Mouse (Mus musculus): ENCODE measurements at regions not wholly inside any gene's neighbourhood (a gene's known extent, or its start where the extent isn't known, plus 50 kb on each side); places are given as distances from the start of the nearest gene placed in this dataset.

DNA sequence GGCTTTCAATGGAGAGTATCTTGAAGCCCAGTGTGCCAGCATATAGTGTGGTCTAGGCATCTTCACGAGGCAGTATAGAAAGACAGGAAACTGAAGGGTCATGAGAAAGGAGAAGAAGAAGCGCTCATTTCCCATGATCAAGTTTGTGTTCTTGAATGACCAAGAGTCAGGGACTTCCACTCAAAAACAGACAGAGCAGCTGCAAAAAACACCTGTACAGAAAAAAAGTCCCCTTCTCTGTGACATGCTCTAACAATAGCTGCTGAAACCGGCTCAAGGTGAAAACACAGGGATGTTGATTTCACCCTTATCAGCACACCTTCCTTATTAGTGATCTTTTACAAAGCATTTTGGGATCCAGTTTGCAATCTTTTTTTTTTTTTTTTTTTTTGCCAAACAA lies 90.6 kb upstream of the Fam98a start:
- H3K9me3 ChIP-seq (ENCODE audit: control insufficient read depth, insufficient read depth, low read depth, low read length) = no peaks in the 10 kb centered on the region
- no peaks in the 10 kb centered on the region for H3K4me1 ChIP-seq (ENCODE audit: control insufficient read depth in 2 of 2, insufficient read depth in 2 of 2, low read length in 2 of 2, poor library complexity in 1 of 2)
- H3K9ac ChIP-seq (ENCODE audit: insufficient read depth, low read depth, low read length, poor library complexity, severe bottlenecking) = no peak overlapping the region
- in situ Hi-C loops (cut with MboI; ENCODE audit: low sequenced_read_pairs in 2 of 2, unreplicated experiment in 2 of 2) = no loop called here
- DNase-seq (ENCODE audit: low read depth, low spot score) = no peak
- H3K4me3 ChIP-seq (ENCODE audit: insufficient read depth in 1 of 2, low read depth in 1 of 2, low read length in 2 of 2, poor library complexity in 1 of 2, severe bottlenecking in 1 of 2) = no peak overlapping the region
- no peak overlapping the region for H3K27ac ChIP-seq (ENCODE audit: insufficient read depth, low read depth, low read length, poor library complexity, severe bottlenecking)
- no peak for TF ChIP-seq MAFK (IDR thresholded peaks at IDR 0.05; ENCODE audit: insufficient read depth, low read depth, low read length)
- TF ChIP-seq HCFC1 (IDR thresholded peaks at IDR 0.05; ENCODE audit: borderline replicate concordance, insufficient read depth, low read length) = no peak
- TF ChIP-seq ZC3H11A (IDR thresholded peaks at IDR 0.05; ENCODE audit: borderline replicate concordance, low read depth, low read length) = no peak
- TF ChIP-seq CHD2 (IDR thresholded peaks at IDR 0.05; ENCODE audit: low read depth, low read length) = no peak
- TF ChIP-seq ZNF384 (IDR thresholded peaks at IDR 0.05; ENCODE audit: low read depth, low read length) = no peak
- no peaks in the 10 kb centered on the region for H3K36me3 ChIP-seq (ENCODE audit: control insufficient read depth, insufficient read depth, low read length, poor library complexity, severe bottlenecking)

- in situ Hi-C loops (cut with MboI; ENCODE audit: low sequenced_read_pairs in 2 of 2, unreplicated experiment in 2 of 2) = no loop called here
- H3K4me1 ChIP-seq (ENCODE audit: control insufficient read depth in 2 of 2, insufficient read depth in 2 of 2, low read length in 2 of 2, poor library complexity in 1 of 2) = no peaks in the 10 kb centered on the region
- H3K4me3 ChIP-seq (ENCODE audit: insufficient read depth in 1 of 2, low read depth in 1 of 2, low read length in 2 of 2, poor library complexity in 1 of 2, severe bottlenecking in 1 of 2) = no peak overlapping the region
- TF ChIP-seq ZC3H11A (IDR thresholded peaks at IDR 0.05; ENCODE audit: borderline replicate concordance, low read depth, low read length) (no peak), HCFC1 (IDR thresholded peaks at IDR 0.05; ENCODE audit: borderline replicate concordance, insufficient read depth, low read length) (no peak), ZNF384 (IDR thresholded peaks at IDR 0.05; ENCODE audit: low read depth, low read length) (no peak), MAFK (IDR thresholded peaks at IDR 0.05; ENCODE audit: insufficient read depth, low read depth, low read length) (no peak), CHD2 (IDR thresholded peaks at IDR 0.05; ENCODE audit: low read depth, low read length) (no peak)
- no peak for DNase-seq (ENCODE audit: low read depth, low spot score)
- no peaks in the 10 kb centered on the region for H3K36me3 ChIP-seq (ENCODE audit: control insufficient read depth, insufficient read depth, low read length, poor library complexity, severe bottlenecking)
- H3K27ac ChIP-seq (ENCODE audit: insufficient read depth, low read depth, low read length, poor library complexity, severe bottlenecking) = no peak overlapping the region
- no peaks in the 10 kb centered on the region for H3K9me3 ChIP-seq (ENCODE audit: control insufficient read depth, insufficient read depth, low read depth, low read length)
- no peak overlapping the region for H3K9ac ChIP-seq (ENCODE audit: insufficient read depth, low read depth, low read length, poor library complexity, severe bottlenecking)
Observed at GRCm38 (mm10) chr17:75641010-75641498, 89.3 kb upstream of the Fam98a start.

- Histone ChIP-seq H3K27ac (ENCODE audit: insufficient read depth, low read depth, low read length, poor library complexity, severe bottlenecking) (no peak overlapping the region), H3K4me3 (ENCODE audit: insufficient read depth in 1 of 2, low read depth in 1 of 2, low read length in 2 of 2, poor library complexity in 1 of 2, severe bottlenecking in 1 of 2) (no peak overlapping the region), H3K9me3 (ENCODE audit: control insufficient read depth, insufficient read depth, low read depth, low read length) (no peaks in the 10 kb centered on the region), H3K9ac (ENCODE audit: insufficient read depth, low read depth, low read length, poor library complexity, severe bottlenecking) (no peak overlapping the region), H3K36me3 (ENCODE audit: control insufficient read depth, insufficient read depth, low read length, poor library complexity, severe bottlenecking) (no peaks in the 10 kb centered on the region), H3K4me1 (ENCODE audit: control insufficient read depth in 2 of 2, insufficient read depth in 2 of 2, low read length in 2 of 2, poor library complexity in 1 of 2) (no peaks in the 10 kb centered on the region)
- in situ Hi-C loops (cut with MboI; ENCODE audit: low sequenced_read_pairs in 2 of 2, unreplicated experiment in 2 of 2) = no loop called here
- no peak for DNase-seq (ENCODE audit: low read depth, low spot score)
- TF ChIP-seq ZC3H11A (IDR thresholded peaks at IDR 0.05; ENCODE audit: borderline replicate concordance, low read depth, low read length) (no peak), CHD2 (IDR thresholded peaks at IDR 0.05; ENCODE audit: low read depth, low read length) (no peak), ZNF384 (IDR thresholded peaks at IDR 0.05; ENCODE audit: low read depth, low read length) (no peak), HCFC1 (IDR thresholded peaks at IDR 0.05; ENCODE audit: borderline replicate concordance, insufficient read depth, low read length) (no peak), MAFK (IDR thresholded peaks at IDR 0.05; ENCODE audit: insufficient read depth, low read depth, low read length) (no peak)
Observed at GRCm38 (mm10) chr17:75640575-75640974, 88.8 kb upstream of the Fam98a start.

DNA sequence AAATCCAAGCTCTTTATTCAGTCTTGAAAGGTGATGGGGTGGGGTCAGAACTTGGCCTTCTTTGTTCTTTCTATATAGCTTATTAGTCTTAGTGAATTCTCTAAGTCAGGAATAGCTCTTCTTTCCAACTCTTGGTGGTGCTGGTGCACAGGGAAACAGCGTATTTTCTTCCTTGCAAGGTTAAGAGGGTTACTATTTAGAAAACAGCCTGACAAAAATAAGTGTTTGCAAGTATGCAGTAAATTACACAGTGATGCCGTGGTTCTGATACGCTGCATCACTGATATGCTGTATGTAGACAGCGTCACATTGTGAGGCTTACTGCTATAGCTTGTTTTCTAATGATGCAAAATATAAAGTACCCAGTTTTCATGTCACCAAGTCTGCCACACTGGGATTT lies 78.1 kb upstream of the Fam98a start:
- H3K36me3 ChIP-seq (ENCODE audit: control insufficient read depth, insufficient read depth, low read length, poor library complexity, severe bottlenecking) = no peaks in the 10 kb centered on the region
- no peak for DNase-seq (ENCODE audit: low read depth, low spot score)
- H3K9me3 ChIP-seq (ENCODE audit: control insufficient read depth, insufficient read depth, low read depth, low read length) = no peaks in the 10 kb centered on the region
- H3K4me1 ChIP-seq (ENCODE audit: control insufficient read depth in 2 of 2, insufficient read depth in 2 of 2, low read length in 2 of 2, poor library complexity in 1 of 2) = no peaks in the 10 kb centered on the region; a peak in 1 of 4 replicates
- in situ Hi-C loops (cut with MboI; ENCODE audit: low sequenced_read_pairs in 2 of 2, unreplicated experiment in 2 of 2) = no loop called here
- no peak overlapping the region for H3K9ac ChIP-seq (ENCODE audit: insufficient read depth, low read depth, low read length, poor library complexity, severe bottlenecking)
- TF ChIP-seq CHD2 (IDR thresholded peaks at IDR 0.05; ENCODE audit: low read depth, low read length) = no peak
- no peak for TF ChIP-seq ZC3H11A (IDR thresholded peaks at IDR 0.05; ENCODE audit: borderline replicate concordance, low read depth, low read length)
- no peak for TF ChIP-seq MAFK (IDR thresholded peaks at IDR 0.05; ENCODE audit: insufficient read depth, low read depth, low read length)
- no peak for TF ChIP-seq ZNF384 (IDR thresholded peaks at IDR 0.05; ENCODE audit: low read depth, low read length)
- no peak for TF ChIP-seq HCFC1 (IDR thresholded peaks at IDR 0.05; ENCODE audit: borderline replicate concordance, insufficient read depth, low read length)
- H3K4me3 ChIP-seq (ENCODE audit: insufficient read depth in 1 of 2, low read depth in 1 of 2, low read length in 2 of 2, poor library complexity in 1 of 2, severe bottlenecking in 1 of 2) = no peak overlapping the region
- H3K27ac ChIP-seq (ENCODE audit: insufficient read depth, low read depth, low read length, poor library complexity, severe bottlenecking) = no peak overlapping the region

DNA sequence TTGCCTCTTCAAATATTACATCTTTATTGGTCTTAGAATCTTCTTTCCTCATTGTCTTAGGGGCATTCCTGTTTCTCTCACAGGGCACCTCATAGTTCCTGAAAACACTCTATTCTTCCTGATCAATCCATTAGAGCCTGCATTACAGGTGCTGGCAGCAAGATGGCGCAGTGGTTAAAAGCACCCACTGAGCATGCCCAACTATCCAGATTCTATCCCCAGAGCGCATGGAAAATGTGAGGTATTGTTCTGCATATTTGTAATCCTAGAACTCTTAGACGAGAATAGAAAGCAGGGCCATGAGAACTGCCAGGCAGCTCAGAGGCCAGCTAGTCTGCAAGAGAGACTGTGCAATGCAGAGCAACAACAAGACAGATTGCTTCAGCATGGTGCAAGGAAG lies 67.7 kb upstream of the Fam98a start:
- Histone ChIP-seq H3K9ac (ENCODE audit: insufficient read depth, low read depth, low read length, poor library complexity, severe bottlenecking) (no peak overlapping the region), H3K9me3 (ENCODE audit: control insufficient read depth, insufficient read depth, low read depth, low read length) (no peaks in the 10 kb centered on the region), H3K4me3 (ENCODE audit: insufficient read depth in 1 of 2, low read depth in 1 of 2, low read length in 2 of 2, poor library complexity in 1 of 2, severe bottlenecking in 1 of 2) (no peak overlapping the region), H3K27ac (ENCODE audit: insufficient read depth, low read depth, low read length, poor library complexity, severe bottlenecking) (no peak overlapping the region), H3K4me1 (ENCODE audit: control insufficient read depth in 2 of 2, insufficient read depth in 2 of 2, low read length in 2 of 2, poor library complexity in 1 of 2) (no peaks in the 10 kb centered on the region), H3K36me3 (ENCODE audit: control insufficient read depth, insufficient read depth, low read length, poor library complexity, severe bottlenecking) (no peaks in the 10 kb centered on the region)
- DNase-seq (ENCODE audit: low read depth, low spot score) = no peak
- in situ Hi-C loops (cut with MboI; ENCODE audit: low sequenced_read_pairs in 2 of 2, unreplicated experiment in 2 of 2) = no loop called here
- TF ChIP-seq HCFC1 (IDR thresholded peaks at IDR 0.05; ENCODE audit: borderline replicate concordance, insufficient read depth, low read length) = no peak
- TF ChIP-seq CHD2 (IDR thresholded peaks at IDR 0.05; ENCODE audit: low read depth, low read length) = no peak
- TF ChIP-seq ZC3H11A (IDR thresholded peaks at IDR 0.05; ENCODE audit: borderline replicate concordance, low read depth, low read length) = peak; percentile 28; the same call in 1 of the 2 replicates
- no peak for TF ChIP-seq ZNF384 (IDR thresholded peaks at IDR 0.05; ENCODE audit: low read depth, low read length)
- no peak for TF ChIP-seq MAFK (IDR thresholded peaks at IDR 0.05; ENCODE audit: insufficient read depth, low read depth, low read length)
